Mouse (Mus musculus) stomach, postnatal 0 days (tissue): ENCODE results near the gene Bcl2a1d. TPM values are rescaled to one million over a fixed set of nuclear protein-coding genes. Genes with fewer than 3 reads are reported as not detected.
"Not testable (repeated sequence)": the region's sequence is repeated elsewhere in the genome, so short reads cannot be mapped to it uniquely, and the experiment has no call there.

Experiments used
- ATAC-seq: fragments of 200-750 bp; cut with Nextera tagmentation; 2 replicates; pipeline ENCODE4 v1.8.0; 2017; ENCODE audit not compliant: low FRiP score, low TSS enrichment
- DNase-seq: peaks from one replicate; pipeline ENCODE4 v3.0.0-alpha.2; 2016; ENCODE audit warnings: low spot score
- H3K27ac ChIP-seq: fragments of 300-500 bp; sonication (generic); replicated peaks from 2 replicates; pipeline ENCODE4 v1.5.1; 2014; ENCODE audit warnings: mild to moderate bottlenecking, control low read depth
- H3K27me3 ChIP-seq: fragments of 300-500 bp; sonication (generic); 2 replicates; pipeline ENCODE4 v1.6.1; 2014; ENCODE audit warnings: low read length; ENCODE audit not compliant: control insufficient read depth, insufficient read depth
- H3K36me3 ChIP-seq: fragments of 300-500 bp; sonication (generic); 2 replicates; pipeline ENCODE4 v1.6.1; 2014; ENCODE audit warnings: low read length, mixed read lengths; ENCODE audit not compliant: control insufficient read depth, insufficient read depth
- H3K4me1 ChIP-seq: fragments of 300-500 bp; sonication (generic); replicated peaks from 2 replicates; pipeline ENCODE4 v1.6.1; 2014; ENCODE audit warnings: antibody characterized with exemption; ENCODE audit not compliant: control insufficient read depth, insufficient read depth
- H3K4me2 ChIP-seq: fragments of 300-500 bp; sonication (generic); replicated peaks from 2 replicates; pipeline ENCODE4 v1.6.1; 2014; ENCODE audit warnings: low read depth, mild to moderate bottlenecking, control low read depth, moderate library complexity
- H3K4me3 ChIP-seq: fragments of 300-500 bp; sonication (generic); 2 replicates; pipeline ENCODE4 v1.5.1; 2014; ENCODE audit warnings: low read depth, low read length, control low read depth
- H3K9ac ChIP-seq: fragments of 300-500 bp; sonication (generic); 2 replicates; pipeline ENCODE4 v1.6.1; 2014; ENCODE audit warnings: mild to moderate bottlenecking, low read length, control low read depth, mixed read lengths
- H3K9me3 ChIP-seq: fragments of 300-500 bp; sonication (generic); 2 replicates; pipeline ENCODE4 v1.6.1; 2016; ENCODE audit warnings: low read length; ENCODE audit not compliant: control insufficient read depth
- CTCF ChIP-seq: IDR thresholded peaks from 2 replicates; pipeline ENCODE4 v1.5.1; 2016; ENCODE audit warnings: antibody characterized with exemption, low read depth, mild to moderate bottlenecking, moderate library complexity
- WGBS: fragments of 180-500 bp; shearing (Covaris S2); extraction: QIAGEN DNeasy Blood & Tissue Kit; methylation state at CpG from one replicate; pipeline ENCODE4 v1.1.7; 2014; 5-methylcytosine and 5-hydroxymethylcytosine counted together
- polyA plus RNA-seq: library from polyadenylated mRNA; unstranded; fragments of >200 nt; fragmentation: Nextera tagmentation; extraction: Ambion mirVana; gene quantifications from 2 replicates; pipeline ENCODE4 v1.2.1, GENCODE M21; 2015

The Bcl2a1d gene
- 0.42 and 0.58 TPM in 2 replicates for polyA plus RNA-seq

GRCm38 (mm10) chr9:88731728-88732127 is at the start of gene Bcl2a1d:
TSS of gene Bcl2a1d (minus strand) at chr9:88731914.
- WGBS: 75% methylated on average over 5 of the region's 5 CpGs
- not testable (repeated sequence) for H3K27ac ChIP-seq, H3K36me3 ChIP-seq, H3K4me2 ChIP-seq, H3K27me3 ChIP-seq, DNase-seq, ATAC-seq, H3K9ac ChIP-seq, H3K9me3 ChIP-seq, H3K4me3 ChIP-seq, H3K4me1 ChIP-seq

GRCm38 (mm10) chr9:88770239-88770638 is 38.5 kb upstream of the Bcl2a1d start:
- not testable (repeated sequence) for DNase-seq, H3K36me3 ChIP-seq, H3K27me3 ChIP-seq, H3K9ac ChIP-seq, H3K4me2 ChIP-seq, H3K4me1 ChIP-seq, H3K4me3 ChIP-seq, H3K9me3 ChIP-seq, H3K27ac ChIP-seq, ATAC-seq
- WGBS: 79% methylated on average over 2 of the region's 6 CpGs

- not testable (repeated sequence) for H3K27ac ChIP-seq, ATAC-seq, H3K4me1 ChIP-seq, DNase-seq, H3K4me2 ChIP-seq, H3K9ac ChIP-seq, H3K4me3 ChIP-seq, H3K9me3 ChIP-seq, H3K27me3 ChIP-seq, H3K36me3 ChIP-seq
- 81% methylated on average over 4 of the region's 5 CpGs for WGBS
Measured at GRCm38 (mm10) chr9:88769470-88769869, 37.8 kb upstream of the Bcl2a1d start.

GRCm38 (mm10) chr9:88746687-88747086 is 15.0 kb upstream of the Bcl2a1d start:
- not testable (repeated sequence) for H3K9me3 ChIP-seq, H3K27ac ChIP-seq, H3K4me1 ChIP-seq, H3K27me3 ChIP-seq, H3K4me3 ChIP-seq, DNase-seq, H3K4me2 ChIP-seq, ATAC-seq, H3K9ac ChIP-seq, H3K36me3 ChIP-seq
- no CpG with 5 or more reads among the region's 2 CpGs for WGBS
- peak; percentile 54 for TF ChIP-seq CTCF

- no CpG with 5 or more reads among the region's 2 CpGs for WGBS
- H3K9ac ChIP-seq, H3K27ac ChIP-seq, H3K4me2 ChIP-seq, DNase-seq, H3K4me3 ChIP-seq, H3K9me3 ChIP-seq, H3K27me3 ChIP-seq, H3K36me3 ChIP-seq, ATAC-seq, H3K4me1 ChIP-seq: not testable (repeated sequence)
Measured at GRCm38 (mm10) chr9:88746046-88746445, 14.3 kb upstream of the Bcl2a1d start.

- not testable (repeated sequence) for H3K9me3 ChIP-seq, H3K4me3 ChIP-seq, H3K27me3 ChIP-seq, H3K9ac ChIP-seq, DNase-seq, H3K27ac ChIP-seq, ATAC-seq, H3K36me3 ChIP-seq, H3K4me1 ChIP-seq, H3K4me2 ChIP-seq
Measured at GRCm38 (mm10) chr9:88735289-88735688, 3.6 kb upstream of the Bcl2a1d start.

- not testable (repeated sequence) for H3K4me1 ChIP-seq, H3K27ac ChIP-seq, H3K9me3 ChIP-seq, DNase-seq, H3K9ac ChIP-seq, H3K27me3 ChIP-seq, H3K4me3 ChIP-seq, ATAC-seq, H3K4me2 ChIP-seq, H3K36me3 ChIP-seq
- WGBS: 45% methylated on average over 1 of the region's 1 CpGs
Measured at GRCm38 (mm10) chr9:88733182-88733581, 1.5 kb upstream of the Bcl2a1d start.

- not testable (repeated sequence) for ATAC-seq, H3K4me3 ChIP-seq, H3K27ac ChIP-seq, H3K4me2 ChIP-seq, H3K4me1 ChIP-seq, H3K27me3 ChIP-seq, H3K36me3 ChIP-seq, H3K9me3 ChIP-seq, DNase-seq, H3K9ac ChIP-seq
- 70% methylated on average over 1 of the region's 3 CpGs for WGBS
Measured at GRCm38 (mm10) chr9:88732334-88732733, 620 bp upstream of the Bcl2a1d start.

- not testable (repeated sequence) for H3K9me3 ChIP-seq, H3K27ac ChIP-seq, DNase-seq, H3K9ac ChIP-seq, H3K4me1 ChIP-seq, H3K27me3 ChIP-seq, H3K36me3 ChIP-seq, H3K4me3 ChIP-seq, H3K4me2 ChIP-seq, ATAC-seq
Measured at GRCm38 (mm10) chr9:88728311-88728710, 3.4 kb downstream of the Bcl2a1d start.
